Mouse (Mus musculus): Measurements from ENCODE around the gene Orai1. TPM values are rescaled to one million over a fixed set of nuclear protein-coding genes. Genes with fewer than 3 reads are reported as not detected.

Orai1 gene
- 8.0 TPM for polyA plus RNA-seq (2017; shearing (Covaris generic))

GRCm38 (mm10) chr5:123014753-123015701 is at the start of gene Orai1:
TSS of gene Orai1 (plus strand) at chr5:123015074.

GRCm38 (mm10) chr5:122989551-122990330 is 25.1 kb upstream of the Orai1 start, which contains the start of gene Kdm2b:
TSS of gene Kdm2b (minus strand) at chr5:122989823.

DNA sequence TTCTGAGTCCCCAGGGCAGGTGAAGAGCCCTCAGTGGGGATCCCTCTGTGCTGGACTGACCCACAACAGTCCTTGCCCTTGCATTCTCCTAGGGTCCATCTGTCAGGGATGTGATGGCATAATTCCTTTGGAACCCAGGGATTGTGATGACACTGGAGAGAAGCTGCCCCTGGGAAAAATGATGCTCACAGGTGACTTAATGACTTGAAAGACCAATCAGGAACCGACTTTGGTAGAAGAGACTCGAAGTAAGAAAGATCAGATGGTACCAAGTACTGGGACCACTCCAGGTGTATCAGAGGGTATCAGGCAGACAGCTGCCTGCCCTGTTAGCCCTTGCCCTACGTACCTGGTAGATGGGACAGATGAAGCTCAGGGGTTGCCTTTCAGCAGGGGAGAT is 32.0 kb downstream of the Orai1 start, which contains the start of gene Morn3:
Gene Morn3 (minus strand): TSS at position 101 of the 400 bp plus-strand sequence.

GRCm38 (mm10) chr5:123068115-123068514 is 53.2 kb downstream of the Orai1 start, which contains the start of gene Tmem120b:
TSS of gene Tmem120b (plus strand) at chr5:123068415.

Other genes starting within 250 kb of the Orai1 start
- gene Camkk2, start 235.7 kb upstream of the Orai1 start, polyA plus RNA-seq (2017; shearing (Covaris generic)): 10.6 TPM
- 295 TPM for gene Anapc5, start 193.7 kb upstream of the Orai1 start, polyA plus RNA-seq (2017; shearing (Covaris generic))
- 42.8 TPM for gene Rnf34, start 165.0 kb upstream of the Orai1 start, polyA plus RNA-seq (2017; shearing (Covaris generic))
- 37.7 TPM for gene Kdm2b, start 25.3 kb upstream of the Orai1 start, polyA plus RNA-seq (2017; shearing (Covaris generic))
- gene Morn3, start 31.9 kb downstream of the Orai1 start, polyA plus RNA-seq (2017; shearing (Covaris generic)): 3.8 TPM
- gene Tmem120b, start 53.3 kb downstream of the Orai1 start, polyA plus RNA-seq (2017; shearing (Covaris generic)): 4.0 TPM
- 216 TPM for gene Rhof, start 117.6 kb downstream of the Orai1 start, polyA plus RNA-seq (2017; shearing (Covaris generic))
- 3.1 TPM for gene Setd1b, start 127.1 kb downstream of the Orai1 start, polyA plus RNA-seq (2017; shearing (Covaris generic))
- 68.6 TPM for gene Psmd9, start 154.3 kb downstream of the Orai1 start, polyA plus RNA-seq (2017; shearing (Covaris generic))
- gene Hpd, start 167.7 kb downstream of the Orai1 start, polyA plus RNA-seq (2017; shearing (Covaris generic)): not detected
- 3.5 TPM for gene Wdr66, start 237.0 kb downstream of the Orai1 start, polyA plus RNA-seq (2017; shearing (Covaris generic))